Mouse (Mus musculus) cerebellum, adult 9-10 months (tissue): Measurements from ENCODE around the gene Npas3.

ENCODE experiments used
- DNase-seq: peaks from one replicate; pipeline ENCODE4 v3.0.0; 2022

The Npas3 gene

GRCm38 (mm10) chr12:53605661-53606060, 357.2 kb downstream of the Npas3 start:
- DNase-seq, result peak; percentile 8

- DNase-seq, result no peak
These were observed 363.6 kb downstream of the Npas3 start for GRCm38 (mm10) chr12:53612120-53612519.

GRCm38 (mm10) chr12:53621271-53621670, 372.8 kb downstream of the Npas3 start:
- DNase-seq, result no peak

GRCm38 (mm10) chr12:53623793-53624192, 375.3 kb downstream of the Npas3 start:
- DNase-seq, result no peak

- no peak for DNase-seq
These were observed 376.0 kb downstream of the Npas3 start for GRCm38 (mm10) chr12:53624379-53625021.

DNA sequence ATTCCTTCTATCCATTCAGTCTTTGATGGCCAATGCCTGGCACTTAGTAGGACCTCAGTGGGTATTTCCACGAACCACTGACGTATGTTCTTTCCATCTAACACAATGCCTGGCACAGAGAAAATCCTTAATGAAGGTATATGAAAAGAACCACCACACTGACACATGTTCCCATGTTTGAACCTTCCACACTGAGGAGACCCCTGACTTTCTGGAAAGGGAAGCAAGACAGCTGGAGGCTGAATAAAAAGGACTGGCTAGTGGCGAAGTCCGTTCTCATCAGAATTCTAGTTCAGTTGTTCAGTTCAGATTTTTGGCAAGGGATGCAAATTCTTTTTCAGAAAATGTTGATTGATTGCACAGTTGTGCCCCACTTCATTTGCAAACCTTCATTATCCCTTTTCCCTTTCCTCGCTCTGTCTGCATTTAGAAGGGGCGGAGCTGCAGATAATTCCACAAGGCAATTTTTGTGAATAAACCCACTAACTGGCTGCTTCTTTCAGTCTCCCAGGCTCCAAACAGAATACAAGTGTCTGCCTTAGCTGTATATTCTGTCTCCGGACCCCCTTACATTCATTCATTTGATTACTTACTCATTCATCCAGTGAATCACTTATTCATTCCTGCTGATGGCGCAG, 381.1 kb downstream of the Npas3 start:
- no peak for DNase-seq

DNA sequence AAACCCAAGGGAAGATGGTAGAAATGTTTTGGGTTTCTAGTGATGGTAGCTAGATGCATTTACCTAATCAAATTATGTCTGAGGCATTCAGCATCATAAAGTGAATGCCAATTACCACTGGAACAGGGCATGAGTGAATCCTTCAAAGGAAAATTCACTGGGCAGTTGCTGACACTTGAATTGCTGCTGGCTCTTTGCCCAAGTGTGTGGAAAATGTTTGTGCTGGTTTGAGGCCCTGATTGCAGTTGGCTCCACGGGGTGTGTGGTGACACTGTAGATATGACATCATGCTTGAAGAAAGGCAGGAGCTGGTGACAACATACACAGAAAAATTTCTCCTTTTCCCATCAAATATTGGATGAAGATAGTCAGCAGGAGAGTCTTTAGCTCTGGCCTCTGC, 382.1 kb downstream of the Npas3 start:
- no peak for DNase-seq

- DNase-seq, result no peak
These were observed 383.0 kb downstream of the Npas3 start for GRCm38 (mm10) chr12:53631315-53632106.

GRCm38 (mm10) chr12:53638571-53638970, 390.1 kb downstream of the Npas3 start:
- no peak for DNase-seq

DNA sequence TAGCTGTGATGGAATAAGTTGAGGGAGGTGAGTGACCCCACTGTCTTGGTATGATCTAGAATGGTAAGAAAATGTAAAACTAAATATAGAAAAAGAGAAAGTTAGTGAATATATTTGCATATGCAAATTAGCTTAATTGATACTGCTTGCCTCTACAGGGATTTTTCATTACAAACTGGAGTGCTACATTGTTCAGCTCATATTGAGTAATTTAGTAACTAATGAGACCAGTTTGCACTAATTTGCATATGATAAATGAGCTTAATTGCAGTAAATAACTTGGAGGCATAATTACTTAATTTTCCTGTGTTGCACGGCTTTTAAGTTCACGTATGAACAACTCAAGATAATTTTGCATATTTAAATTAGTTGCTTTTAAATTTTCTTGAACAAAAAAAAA, 398.8 kb downstream of the Npas3 start:
- DNase-seq, result no peak

DNA sequence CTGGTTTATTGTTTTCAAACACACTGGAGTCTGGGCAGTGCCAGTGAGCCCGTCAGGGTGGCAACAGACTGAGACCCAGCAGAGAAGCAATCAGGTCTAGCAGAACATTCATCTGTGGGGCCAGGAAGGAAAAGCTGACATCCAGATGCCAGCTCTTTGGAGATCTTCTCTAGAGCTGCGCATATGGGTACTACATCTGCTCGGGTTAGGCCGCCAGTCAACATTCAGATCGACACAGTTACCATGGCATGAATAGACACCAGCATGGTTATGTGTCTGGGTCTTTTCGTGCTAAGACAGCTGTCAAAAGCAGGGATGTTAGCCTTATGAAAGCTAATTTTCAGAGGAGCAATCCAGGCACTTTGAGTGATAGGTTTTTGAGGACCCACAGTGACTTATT, 407.8 kb downstream of the Npas3 start:
- no peak for DNase-seq

GRCm38 (mm10) chr12:53664084-53664483, 415.6 kb downstream of the Npas3 start:
- no peak for DNase-seq

DNA sequence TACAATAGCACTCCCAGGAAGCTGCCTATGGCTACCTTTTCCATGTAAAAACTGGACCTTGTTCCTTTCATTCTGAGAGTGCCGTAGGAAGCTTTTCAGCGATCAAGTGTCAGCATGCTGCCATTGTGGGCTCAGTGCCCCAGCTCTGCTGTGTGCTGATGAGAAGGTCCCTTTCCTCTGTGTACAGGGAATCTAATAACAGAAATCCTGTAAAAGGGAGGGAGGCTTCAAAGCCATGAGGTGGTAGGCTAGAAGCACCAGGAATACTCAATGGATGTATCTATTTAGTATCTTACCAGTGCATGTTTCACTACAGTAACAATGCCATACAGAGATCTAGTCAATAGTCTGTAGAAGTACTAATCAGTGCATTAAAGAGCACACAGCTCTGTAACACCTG, 423.4 kb downstream of the Npas3 start:
- no peak for DNase-seq

- DNase-seq, result no peak
These were observed 428.7 kb downstream of the Npas3 start for GRCm38 (mm10) chr12:53677091-53677630.

DNA sequence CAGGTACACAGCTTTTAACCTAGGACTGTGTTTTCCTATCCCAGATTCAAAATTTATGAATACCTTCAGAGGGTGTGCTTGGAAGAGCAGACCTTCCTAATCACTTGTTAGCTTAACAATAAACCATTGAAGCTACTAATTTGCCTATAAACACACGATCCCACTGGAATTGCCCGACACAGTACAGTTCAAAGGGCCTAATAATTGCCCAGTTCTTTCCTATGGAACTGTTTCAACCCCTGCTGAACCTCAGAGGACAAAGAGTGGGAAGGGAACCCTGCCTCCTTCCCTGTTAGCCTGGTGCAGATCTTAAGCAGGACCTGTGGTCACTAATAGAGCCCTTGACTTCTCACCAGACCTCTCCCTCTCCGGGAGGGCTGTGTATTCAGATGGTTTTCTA, 429.7 kb downstream of the Npas3 start:
- DNase-seq, result no peak

GRCm38 (mm10) chr12:53679161-53679560, 430.7 kb downstream of the Npas3 start:
- no peak for DNase-seq

DNA sequence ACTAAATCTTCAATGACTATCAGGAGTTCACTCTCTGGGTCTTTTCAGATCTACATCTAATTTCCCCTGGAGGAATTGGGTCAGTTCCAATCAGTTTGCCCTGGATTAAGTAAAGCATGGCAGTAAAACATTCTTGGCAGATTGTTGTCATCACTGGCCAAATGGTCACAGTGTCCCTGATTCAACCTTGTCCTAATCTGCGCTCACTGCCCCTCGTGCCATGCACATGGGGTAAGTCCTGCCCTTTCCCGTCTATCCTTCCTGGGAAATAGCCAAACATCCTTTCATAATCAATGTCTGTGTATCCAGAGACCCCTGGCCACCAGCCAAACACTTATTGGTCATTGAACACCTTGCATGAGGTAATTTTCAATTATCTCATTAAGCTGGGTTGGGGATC, 432.0 kb downstream of the Npas3 start:
- DNase-seq, result peak; percentile 5

- DNase-seq, result no peak
These were observed 433.6 kb downstream of the Npas3 start for GRCm38 (mm10) chr12:53682036-53682435.

- no peak for DNase-seq
These were observed 444.0 kb downstream of the Npas3 start for GRCm38 (mm10) chr12:53692471-53692870.

DNA sequence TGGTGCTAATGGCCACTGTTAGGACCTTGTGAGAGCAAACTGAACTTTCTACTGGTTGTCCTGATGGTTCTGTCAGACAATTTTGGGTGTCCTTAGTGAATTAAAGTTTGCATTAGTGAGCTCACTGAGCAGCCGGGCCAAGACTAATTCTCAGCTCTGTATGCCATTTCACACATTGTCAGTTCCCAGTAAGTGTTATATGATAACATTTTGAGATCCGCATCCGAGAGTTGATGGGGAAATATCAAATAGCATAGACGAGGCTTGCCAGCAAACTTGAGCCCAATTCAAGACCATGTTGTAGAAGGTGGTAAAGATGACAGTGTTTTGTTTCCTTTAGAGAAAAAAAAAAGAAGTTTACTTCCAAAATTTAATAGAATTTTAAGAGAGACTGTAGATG, 445.9 kb downstream of the Npas3 start:
- DNase-seq, result no peak

DNA sequence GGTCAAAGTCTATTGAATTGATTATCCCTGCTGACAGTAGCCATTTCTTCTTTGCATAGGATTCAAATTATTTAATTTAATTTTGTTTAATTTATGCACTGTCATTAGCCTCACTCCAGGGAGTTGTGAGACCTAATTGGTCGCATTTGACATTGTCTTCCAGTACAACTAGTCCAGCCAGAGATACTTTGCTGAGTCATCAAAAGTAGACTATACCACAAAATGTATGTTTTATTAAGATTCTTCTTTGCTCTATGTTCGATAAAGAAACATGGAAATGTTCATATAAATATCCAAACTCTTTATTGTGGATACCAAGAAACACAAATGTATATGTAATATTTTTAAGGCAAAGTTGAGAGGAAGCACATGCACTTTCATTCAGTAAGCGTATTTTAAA, 446.8 kb downstream of the Npas3 start:
- no peak for DNase-seq

GRCm38 (mm10) chr12:53697645-53698044, 449.2 kb downstream of the Npas3 start:
- DNase-seq, result peak; percentile 8

DNA sequence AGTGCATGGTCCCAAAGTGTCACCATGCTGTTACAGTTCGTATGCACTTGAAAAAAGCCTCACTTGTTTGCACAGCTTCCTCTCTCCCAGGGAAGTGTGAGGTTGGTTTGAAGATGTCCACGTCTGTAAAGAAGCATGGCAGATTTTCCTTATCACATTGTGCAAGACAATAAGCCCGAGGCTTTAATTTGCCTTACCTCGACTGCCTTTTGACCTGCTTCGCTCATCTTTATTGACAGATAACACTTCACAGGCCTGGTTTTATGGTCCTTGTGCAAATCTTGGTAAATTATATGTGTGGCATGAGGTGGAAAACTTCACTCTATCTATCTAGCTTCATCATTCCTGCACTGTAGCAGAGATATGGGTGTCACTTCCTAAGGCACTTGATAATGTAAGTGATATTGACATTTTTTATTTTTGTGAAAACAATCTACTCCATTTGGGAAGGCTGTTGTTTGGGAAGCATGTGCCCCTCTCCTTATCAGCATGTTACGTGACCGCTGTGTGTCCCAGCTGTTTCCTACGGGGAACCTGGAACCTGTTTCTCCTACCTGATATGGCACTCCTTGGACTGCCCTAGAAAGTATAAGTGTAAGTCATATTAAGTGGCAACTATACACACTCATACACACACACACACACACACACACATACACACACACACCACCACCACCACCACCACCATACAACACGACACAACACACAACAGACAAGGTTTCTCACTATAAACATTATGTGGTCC, 450.2 kb downstream of the Npas3 start:
- DNase-seq, result no peak
